Mouse (Mus musculus) right cerebral cortex, adult 2 months (tissue): Measurements from ENCODE around the gene Col6a6.
"Not testable (repeated sequence)": the region's sequence is repeated elsewhere in the genome, so short reads cannot be mapped to it uniquely, and the experiment has no call there.

Experiments
- DNase-seq, 2 experiments: peaks; one replicate each; pipeline ENCODE4 v3.0.0; 2021 to 2022; ENCODE audit warnings: low spot score in 2 of 2

Gene Col6a6

DNA sequence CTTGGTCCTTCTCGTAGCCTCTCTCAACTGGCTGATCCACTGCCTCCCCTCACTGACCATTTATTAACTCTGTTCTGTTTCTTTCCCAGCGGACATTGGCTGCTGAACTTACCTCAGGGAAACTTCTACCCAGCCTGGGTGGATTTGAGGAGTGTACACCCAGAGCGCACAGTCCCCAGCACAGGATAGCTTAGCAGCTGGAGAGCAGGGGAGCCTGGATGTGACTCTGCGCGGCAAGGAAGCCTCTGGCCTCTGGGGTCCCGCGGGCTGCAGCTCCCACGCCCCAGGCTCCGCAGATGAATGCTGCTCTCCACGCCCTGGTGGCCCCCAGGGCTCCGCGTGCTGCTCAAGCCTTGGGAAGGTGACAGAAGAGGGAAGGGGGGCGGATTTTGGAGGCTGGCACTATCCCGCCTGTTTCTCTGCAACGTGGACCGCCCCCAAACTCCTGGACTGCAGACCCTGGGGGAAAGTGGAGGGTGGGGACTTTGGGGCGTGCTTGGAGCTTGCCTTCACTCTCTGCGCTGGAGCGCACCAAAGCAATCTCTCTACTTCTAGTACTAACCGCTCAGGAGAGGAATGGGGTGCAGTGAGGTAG, at the start of gene Col6a6:
TSS of gene Col6a6 (minus strand) at position 370 of the 595 bp plus-strand sequence.
- DNase-seq, result no peak

- DNase-seq, result no peak
These were observed 48.2 kb upstream of the Col6a6 start for GRCm38 (mm10) chr9:105876124-105876523.

GRCm38 (mm10) chr9:105871643-105872042, 43.7 kb upstream of the Col6a6 start:
- no peak for DNase-seq

DNA sequence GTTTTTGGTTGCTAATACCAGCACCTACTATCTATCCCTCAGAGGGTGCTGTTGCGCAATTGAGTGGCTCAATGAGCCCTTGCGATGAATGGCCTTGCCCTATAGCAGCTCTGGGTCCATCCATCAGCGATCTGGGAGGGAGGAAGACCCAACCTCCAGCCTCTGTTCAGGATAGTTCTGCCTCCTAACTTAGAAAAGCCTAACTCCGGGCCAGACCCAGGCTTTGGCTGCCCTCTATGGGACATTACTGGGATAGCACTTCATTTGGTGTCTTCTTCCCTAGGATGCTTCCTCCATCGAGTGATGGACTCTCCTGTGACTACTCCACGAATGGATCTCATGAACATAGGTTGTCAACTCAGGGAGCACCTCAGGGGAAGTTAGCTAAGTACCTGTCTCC, 29.8 kb upstream of the Col6a6 start:
- DNase-seq, result peak; percentile 79 to 83

DNA sequence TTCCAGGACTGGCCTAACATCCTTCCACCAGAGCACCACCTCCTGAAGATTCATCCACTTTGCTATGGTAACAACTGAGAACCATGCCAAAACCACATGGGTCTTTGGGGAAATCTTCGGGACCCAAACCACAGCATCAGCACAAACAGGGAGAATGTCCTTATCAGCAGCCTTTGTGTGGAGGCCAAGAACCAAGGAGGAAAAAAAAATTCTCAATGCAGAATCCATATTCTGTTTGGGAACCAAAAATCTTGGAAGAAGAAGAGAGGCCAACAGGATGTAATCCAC, 24.8 kb upstream of the Col6a6 start:
- DNase-seq, result no peak

GRCm38 (mm10) chr9:105852015-105852777, 24.2 kb upstream of the Col6a6 start:
- DNase-seq, result no peak

DNA sequence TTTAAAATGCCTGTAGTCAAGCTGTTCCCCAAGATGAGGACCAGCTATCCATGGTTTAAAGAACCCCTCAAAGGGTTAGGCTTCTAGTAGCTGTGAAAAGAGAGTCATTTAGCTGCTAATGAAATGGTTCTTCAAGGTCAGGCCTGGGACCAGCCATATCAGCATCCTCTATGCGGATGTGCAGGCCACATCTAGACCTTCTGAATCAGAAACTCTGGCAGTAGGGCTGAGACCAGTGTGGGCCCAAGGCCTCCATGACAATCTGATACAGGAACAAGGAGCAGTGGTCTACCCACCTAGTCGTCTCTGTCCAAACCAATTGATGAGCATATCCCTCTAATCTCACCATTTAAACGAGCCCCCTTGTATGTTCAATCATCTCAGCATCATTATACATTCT, 23.1 kb upstream of the Col6a6 start:
- DNase-seq, result no peak

GRCm38 (mm10) chr9:105848396-105848795, 20.4 kb upstream of the Col6a6 start:
- no peak for DNase-seq

DNA sequence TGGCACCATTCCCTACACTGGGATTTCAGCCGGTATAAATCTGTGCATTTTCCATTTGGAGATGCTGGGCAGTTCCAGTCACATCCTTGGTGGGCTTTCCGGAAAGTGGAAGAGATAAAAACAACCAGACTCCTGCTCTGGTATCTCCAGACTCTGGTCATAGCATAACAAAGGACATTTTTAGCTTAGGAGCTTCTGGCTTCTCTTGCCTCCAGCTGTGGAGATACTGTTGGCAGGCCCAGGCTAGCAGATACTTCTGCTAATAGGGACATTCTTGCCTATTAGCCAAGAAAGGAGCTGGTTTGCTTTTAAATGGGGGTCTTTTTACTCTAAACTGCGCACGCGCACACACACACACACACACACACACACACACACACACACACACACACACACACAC, 19.3 kb upstream of the Col6a6 start:
- DNase-seq, result no peak

GRCm38 (mm10) chr9:105841386-105841785, 13.4 kb upstream of the Col6a6 start:
- DNase-seq, result not testable (repeated sequence)

DNA sequence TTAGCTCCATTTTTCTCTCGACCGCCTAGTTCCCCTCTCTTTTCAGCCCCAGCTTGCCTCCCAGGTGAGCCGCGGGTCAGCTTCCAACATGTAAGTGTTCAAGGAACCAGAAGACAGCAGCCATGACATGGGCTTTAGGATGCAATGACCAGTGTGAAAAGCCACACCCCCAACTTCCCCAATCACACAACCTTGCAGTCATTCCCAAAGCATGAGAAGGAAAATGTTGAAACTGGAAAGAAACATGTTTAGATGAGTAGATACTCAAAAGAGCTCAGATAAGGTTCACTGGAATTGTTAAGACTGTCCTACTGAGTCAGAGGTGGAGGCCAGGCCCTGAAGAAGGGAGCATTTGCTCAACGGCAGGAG, 11.2 kb upstream of the Col6a6 start:
- no peak for DNase-seq

GRCm38 (mm10) chr9:105838396-105839146, 10.6 kb upstream of the Col6a6 start:
- DNase-seq, result no peak

DNA sequence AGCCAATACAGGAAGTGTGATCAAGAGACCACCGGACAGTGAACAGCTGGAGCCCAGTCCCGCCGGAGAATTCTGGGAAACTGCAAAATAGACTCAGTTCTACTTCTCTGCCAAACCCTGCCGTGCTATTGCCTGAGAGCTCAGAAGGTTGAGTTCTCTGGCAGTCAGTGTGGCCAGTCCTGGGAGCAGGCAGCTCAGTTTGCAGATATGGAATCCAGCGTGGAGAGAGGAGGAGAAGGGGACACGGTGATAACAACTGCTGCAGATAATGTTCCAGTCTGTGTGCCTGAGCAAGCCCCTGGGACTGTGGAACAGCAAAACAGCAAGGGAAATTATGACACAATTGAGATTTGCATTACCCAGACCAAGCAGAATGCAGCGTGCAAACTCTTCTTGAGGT, 7.6 kb upstream of the Col6a6 start:
- DNase-seq, result no peak

DNA sequence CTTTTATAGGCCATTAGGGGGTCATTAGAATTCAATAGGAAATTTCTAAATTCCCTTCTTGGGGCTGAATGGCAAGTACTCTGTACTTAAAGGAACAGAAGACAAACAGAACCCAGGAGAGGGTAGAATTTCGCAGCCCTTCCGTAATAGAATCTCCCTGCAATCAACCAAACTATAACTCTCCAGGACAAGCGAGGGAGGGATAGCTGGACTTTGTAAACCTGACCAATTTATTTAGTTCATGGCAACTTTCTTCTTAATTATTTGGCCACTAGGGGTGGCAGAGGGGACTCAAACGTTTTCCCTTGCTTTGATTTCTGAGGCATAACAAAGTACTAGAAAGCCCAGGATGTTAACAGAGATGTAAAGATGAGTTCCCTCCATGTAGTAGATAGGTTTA, 6.8 kb upstream of the Col6a6 start:
- no peak for DNase-seq

DNA sequence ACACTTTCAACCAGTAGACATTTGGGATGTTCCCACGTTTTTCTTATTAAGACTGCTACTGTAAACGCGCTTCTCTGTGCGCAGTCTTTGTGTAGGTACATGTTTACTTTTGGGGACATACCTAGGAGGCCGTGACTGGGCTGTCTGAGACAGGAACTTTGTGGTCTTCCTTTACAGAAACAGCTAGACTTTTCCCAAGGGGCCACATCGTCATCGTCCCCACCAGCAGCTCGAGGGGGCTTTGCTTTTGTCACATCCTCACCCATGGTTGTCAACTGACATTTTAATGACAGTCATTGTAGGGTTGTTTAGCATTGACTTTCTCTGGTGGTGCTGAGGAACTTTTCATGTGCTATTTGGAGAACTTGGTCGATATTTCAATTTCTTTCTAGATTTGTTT, 3.3 kb upstream of the Col6a6 start:
- no peak for DNase-seq

GRCm38 (mm10) chr9:105827076-105827647, 798 bp downstream of the Col6a6 start:
- DNase-seq, result no peak

DNA sequence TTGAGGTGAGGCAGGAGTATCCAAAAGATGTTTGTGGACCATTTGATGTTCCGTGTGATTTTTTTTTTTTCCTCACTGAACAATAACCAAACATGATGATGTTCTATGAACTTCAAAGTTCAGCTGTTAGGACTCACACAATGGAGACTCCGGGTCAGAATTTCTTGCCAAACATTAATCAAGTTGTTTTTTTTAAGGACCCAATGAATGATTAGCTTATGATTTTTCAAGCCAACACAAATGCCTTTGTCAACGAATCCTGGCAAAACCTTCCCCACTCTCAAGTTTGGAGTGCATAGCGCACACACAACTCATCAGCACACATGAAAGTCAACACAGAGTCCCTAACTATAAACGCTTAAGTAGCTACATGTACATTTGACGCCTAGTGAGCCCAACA, 7.2 kb downstream of the Col6a6 start:
- no peak for DNase-seq

DNA sequence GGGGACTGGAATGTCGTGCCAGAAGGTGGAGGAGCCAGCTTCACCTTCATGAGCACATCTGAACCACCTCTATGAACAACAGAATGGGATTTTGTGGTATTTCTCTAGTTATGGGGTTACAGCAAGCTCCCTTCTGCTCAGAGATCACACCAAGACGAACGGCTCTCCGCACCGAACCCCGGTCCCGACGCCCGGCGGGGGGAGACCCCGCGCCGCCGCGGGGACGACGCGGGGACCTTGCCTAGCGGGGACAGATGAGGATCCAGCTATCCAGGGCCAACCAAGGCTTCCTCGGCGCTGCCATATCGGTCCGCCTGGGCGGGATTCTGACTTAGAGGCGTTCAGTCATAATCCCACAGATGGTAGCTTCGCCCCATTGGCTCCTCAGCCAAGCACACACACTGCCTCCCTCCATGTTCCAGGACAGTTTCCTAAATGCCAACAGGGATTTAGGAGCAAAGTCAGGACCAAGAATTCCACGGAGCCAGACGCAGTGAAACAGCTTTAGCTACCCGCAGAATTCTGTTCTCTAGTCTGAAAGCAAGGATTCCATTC, 8.7 kb downstream of the Col6a6 start:
- no peak for DNase-seq

- DNase-seq, result no peak
These were observed 13.5 kb downstream of the Col6a6 start for GRCm38 (mm10) chr9:105814436-105814835.

GRCm38 (mm10) chr9:105811458-105811857, 16.5 kb downstream of the Col6a6 start:
- DNase-seq, result no peak

GRCm38 (mm10) chr9:105808920-105809505, 18.9 kb downstream of the Col6a6 start:
- DNase-seq, result no peak

- DNase-seq, result no peak
These were observed 24.5 kb downstream of the Col6a6 start for GRCm38 (mm10) chr9:105803416-105803815.
